Mouse (Mus musculus): ENCODE data around the gene Pbld2. TPM values are rescaled to one million over a fixed set of nuclear protein-coding genes. Genes with fewer than 3 reads are reported as not detected.
A peak's percentile ranks its signal among the peaks of the same experiment; 100 is the strongest.

Pbld2 gene
- polyA plus RNA-seq, 1 experiment from 2014 or later = 0.84 TPM

GRCm38 (mm10) chr10:62993991-62994390 is 30.1 kb upstream of the Pbld2 start:
- Histone ChIP-seq H3K4me1 (ENCODE audit: control insufficient read depth, insufficient read depth, low read length) (no peaks in the 10 kb centered on the region), H3K27me3 (ENCODE audit: control insufficient read depth, insufficient read depth, low read length) (no peaks in the 10 kb centered on the region), H3K9me3 (replicated peaks; ENCODE audit: control insufficient read depth, low read length) (no peaks in the 10 kb centered on the region), H3K27ac (replicated peaks; ENCODE audit: low read depth, low read length) (no peak overlapping the region), H3K4me2 (ENCODE audit: low read depth, low read length) (no peak overlapping the region), H3K4me3 (ENCODE audit: low read depth, low read length) (no peak overlapping the region), H3K36me3 (replicated peaks; ENCODE audit: control insufficient read depth, insufficient read depth, low read depth, low read length) (peaks cover 14% of the 10 kb centered on the region), H3K9ac (replicated peaks; ENCODE audit: low read length) (no peak overlapping the region)
- ATAC-seq (replicated peaks; ENCODE audit: insufficient number of reproducible peaks, low FRiP score, low TSS enrichment, low read depth) = no peak
- no peak for DNase-seq (ENCODE audit: low spot score)
- 92% methylated on average over 8 of the region's 9 CpGs for WGBS

DNA sequence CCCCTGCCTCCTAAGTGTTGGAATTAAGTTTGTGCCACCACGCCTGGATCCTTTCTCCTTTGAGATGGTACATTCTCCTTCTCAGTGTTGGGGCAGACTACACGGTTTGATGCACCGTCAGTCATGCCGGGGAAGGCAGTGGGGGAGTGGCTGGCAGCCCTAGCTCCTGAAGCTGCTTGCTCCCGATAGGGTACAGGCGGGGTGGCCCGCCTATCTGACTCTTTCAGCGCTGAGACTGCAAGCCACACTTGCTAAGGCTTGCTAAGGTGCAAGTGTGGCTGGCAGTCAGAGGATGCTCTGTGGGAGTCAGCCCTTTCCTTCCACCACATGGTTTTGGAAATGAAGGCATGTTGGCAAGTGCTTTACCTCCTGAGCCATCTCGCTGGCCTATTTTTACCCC is 23.5 kb upstream of the Pbld2 start:
- no peak for DNase-seq (ENCODE audit: low spot score)
- H3K4me3 ChIP-seq (ENCODE audit: low read depth, low read length) = no peak overlapping the region
- H3K4me1 ChIP-seq (ENCODE audit: control insufficient read depth, insufficient read depth, low read length) = no peaks in the 10 kb centered on the region
- no peaks in the 10 kb centered on the region for H3K27me3 ChIP-seq (ENCODE audit: control insufficient read depth, insufficient read depth, low read length)
- no peak for ATAC-seq (replicated peaks; ENCODE audit: insufficient number of reproducible peaks, low FRiP score, low TSS enrichment, low read depth)
- H3K27ac ChIP-seq (replicated peaks; ENCODE audit: low read depth, low read length) = no peak overlapping the region
- H3K36me3 ChIP-seq (replicated peaks; ENCODE audit: control insufficient read depth, insufficient read depth, low read depth, low read length) = peaks cover 16% of the 10 kb centered on the region
- WGBS = 75% methylated on average over 9 of the region's 9 CpGs
- H3K9me3 ChIP-seq (replicated peaks; ENCODE audit: control insufficient read depth, low read length) = no peaks in the 10 kb centered on the region
- H3K4me2 ChIP-seq (ENCODE audit: low read depth, low read length) = no peak overlapping the region
- no peak overlapping the region for H3K9ac ChIP-seq (replicated peaks; ENCODE audit: low read length)

GRCm38 (mm10) chr10:63003252-63003651 is 20.9 kb upstream of the Pbld2 start:
- DNase-seq (ENCODE audit: low spot score) (no peak), ATAC-seq (replicated peaks; ENCODE audit: insufficient number of reproducible peaks, low FRiP score, low TSS enrichment, low read depth) (no peak)
- H3K27ac ChIP-seq (replicated peaks; ENCODE audit: low read depth, low read length) = no peak overlapping the region
- no peak overlapping the region for H3K4me2 ChIP-seq (ENCODE audit: low read depth, low read length)
- H3K27me3 ChIP-seq (ENCODE audit: control insufficient read depth, insufficient read depth, low read length) = no peaks in the 10 kb centered on the region
- peaks cover 4% of the 10 kb centered on the region for H3K36me3 ChIP-seq (replicated peaks; ENCODE audit: control insufficient read depth, insufficient read depth, low read depth, low read length)
- no peaks in the 10 kb centered on the region for H3K9me3 ChIP-seq (replicated peaks; ENCODE audit: control insufficient read depth, low read length)
- no peaks in the 10 kb centered on the region for H3K4me1 ChIP-seq (ENCODE audit: control insufficient read depth, insufficient read depth, low read length)
- 67% methylated on average over 9 of the region's 9 CpGs for WGBS
- no peak overlapping the region for H3K9ac ChIP-seq (replicated peaks; ENCODE audit: low read length)
- H3K4me3 ChIP-seq (ENCODE audit: low read depth, low read length) = no peak overlapping the region

GRCm38 (mm10) chr10:63004556-63004955 is 19.6 kb upstream of the Pbld2 start:
- no peak overlapping the region for H3K9ac ChIP-seq (replicated peaks; ENCODE audit: low read length)
- no peak overlapping the region for H3K27ac ChIP-seq (replicated peaks; ENCODE audit: low read depth, low read length)
- H3K9me3 ChIP-seq (replicated peaks; ENCODE audit: control insufficient read depth, low read length) = no peaks in the 10 kb centered on the region
- no peak overlapping the region for H3K4me2 ChIP-seq (ENCODE audit: low read depth, low read length)
- peaks cover 3% of the 10 kb centered on the region for H3K36me3 ChIP-seq (replicated peaks; ENCODE audit: control insufficient read depth, insufficient read depth, low read depth, low read length)
- no peak overlapping the region for H3K4me3 ChIP-seq (ENCODE audit: low read depth, low read length)
- no peaks in the 10 kb centered on the region for H3K27me3 ChIP-seq (ENCODE audit: control insufficient read depth, insufficient read depth, low read length)
- no peak for DNase-seq (ENCODE audit: low spot score)
- 92% methylated on average over 9 of the region's 9 CpGs for WGBS
- ATAC-seq (replicated peaks; ENCODE audit: insufficient number of reproducible peaks, low FRiP score, low TSS enrichment, low read depth) = no peak
- no peaks in the 10 kb centered on the region for H3K4me1 ChIP-seq (ENCODE audit: control insufficient read depth, insufficient read depth, low read length)

DNA sequence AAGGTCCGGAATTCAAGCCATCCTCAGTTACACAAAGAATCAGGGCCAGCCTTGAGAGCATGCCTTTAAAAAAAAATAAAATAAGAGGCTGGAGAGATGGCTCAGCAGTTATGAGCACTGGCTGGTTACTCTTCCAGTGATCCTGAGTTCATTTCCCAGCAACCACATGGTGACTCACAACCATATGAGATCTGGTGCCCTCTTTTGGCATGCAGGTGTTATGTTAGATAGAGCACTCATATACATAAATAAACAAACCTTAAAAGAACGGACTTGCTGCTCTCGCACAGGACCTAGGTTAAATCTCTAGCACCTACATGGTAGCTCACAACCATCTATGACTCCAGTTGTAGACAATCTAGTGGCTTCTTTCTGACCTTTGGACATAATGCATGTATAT is 15.9 kb upstream of the Pbld2 start:
- no peak overlapping the region for H3K27ac ChIP-seq (replicated peaks; ENCODE audit: low read depth, low read length)
- peaks cover 8% of the 10 kb centered on the region for H3K36me3 ChIP-seq (replicated peaks; ENCODE audit: control insufficient read depth, insufficient read depth, low read depth, low read length)
- no peaks in the 10 kb centered on the region for H3K9me3 ChIP-seq (replicated peaks; ENCODE audit: control insufficient read depth, low read length)
- WGBS = 72% methylated on average over 3 of the region's 3 CpGs
- no peak overlapping the region for H3K4me2 ChIP-seq (ENCODE audit: low read depth, low read length)
- H3K4me1 ChIP-seq (ENCODE audit: control insufficient read depth, insufficient read depth, low read length) = no peaks in the 10 kb centered on the region
- H3K4me3 ChIP-seq (ENCODE audit: low read depth, low read length) = no peak overlapping the region
- no peak overlapping the region for H3K9ac ChIP-seq (replicated peaks; ENCODE audit: low read length)
- ATAC-seq (replicated peaks; ENCODE audit: insufficient number of reproducible peaks, low FRiP score, low TSS enrichment, low read depth) (no peak), DNase-seq (ENCODE audit: low spot score) (no peak)
- no peaks in the 10 kb centered on the region for H3K27me3 ChIP-seq (ENCODE audit: control insufficient read depth, insufficient read depth, low read length)

GRCm38 (mm10) chr10:63010268-63010667 is 13.8 kb upstream of the Pbld2 start:
- no peak overlapping the region for H3K27ac ChIP-seq (replicated peaks; ENCODE audit: low read depth, low read length)
- no peak overlapping the region for H3K9ac ChIP-seq (replicated peaks; ENCODE audit: low read length)
- peaks cover 6% of the 10 kb centered on the region for H3K36me3 ChIP-seq (replicated peaks; ENCODE audit: control insufficient read depth, insufficient read depth, low read depth, low read length)
- no peaks in the 10 kb centered on the region for H3K9me3 ChIP-seq (replicated peaks; ENCODE audit: control insufficient read depth, low read length)
- DNase-seq (ENCODE audit: low spot score) (no peak), ATAC-seq (replicated peaks; ENCODE audit: insufficient number of reproducible peaks, low FRiP score, low TSS enrichment, low read depth) (0 out of 2 replicates have a peak, but pooled peaks have one; percentile 19)
- no peaks in the 10 kb centered on the region for H3K4me1 ChIP-seq (ENCODE audit: control insufficient read depth, insufficient read depth, low read length)
- 84% methylated on average over 4 of the region's 4 CpGs for WGBS
- no peaks in the 10 kb centered on the region for H3K27me3 ChIP-seq (ENCODE audit: control insufficient read depth, insufficient read depth, low read length)
- no peak overlapping the region for H3K4me3 ChIP-seq (ENCODE audit: low read depth, low read length)
- H3K4me2 ChIP-seq (ENCODE audit: low read depth, low read length) = no peak overlapping the region

DNA sequence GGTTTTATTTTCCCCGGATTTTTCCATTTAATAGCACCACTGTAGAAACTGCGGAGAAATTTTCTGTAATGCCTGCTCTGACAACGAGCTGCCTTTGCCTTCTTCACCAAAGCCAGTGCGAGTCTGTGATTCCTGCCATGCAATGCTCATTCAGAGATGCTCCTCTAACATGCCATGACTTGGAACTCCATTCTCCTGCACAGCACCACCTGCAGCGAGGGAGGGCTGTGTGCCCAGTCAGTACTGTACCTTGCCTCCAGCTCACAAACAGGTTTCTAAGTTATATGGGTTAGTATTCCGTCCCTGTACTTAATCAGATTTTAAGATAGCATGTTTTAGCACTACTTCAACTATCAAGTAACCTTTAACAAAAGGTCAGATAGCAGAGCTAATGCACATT is 12.6 kb upstream of the Pbld2 start:
- H3K9ac ChIP-seq (replicated peaks; ENCODE audit: low read length) = no peak overlapping the region
- H3K4me3 ChIP-seq (ENCODE audit: low read depth, low read length) = no peak overlapping the region
- 90% methylated on average over 6 of the region's 6 CpGs for WGBS
- no peaks in the 10 kb centered on the region for H3K4me1 ChIP-seq (ENCODE audit: control insufficient read depth, insufficient read depth, low read length)
- H3K4me2 ChIP-seq (ENCODE audit: low read depth, low read length) = no peak overlapping the region
- H3K27ac ChIP-seq (replicated peaks; ENCODE audit: low read depth, low read length) = no peak overlapping the region
- no peak for DNase-seq (ENCODE audit: low spot score)
- no peaks in the 10 kb centered on the region for H3K9me3 ChIP-seq (replicated peaks; ENCODE audit: control insufficient read depth, low read length)
- no peak for ATAC-seq (replicated peaks; ENCODE audit: insufficient number of reproducible peaks, low FRiP score, low TSS enrichment, low read depth)
- peaks cover 14% of the 10 kb centered on the region for H3K36me3 ChIP-seq (replicated peaks; ENCODE audit: control insufficient read depth, insufficient read depth, low read depth, low read length)
- H3K27me3 ChIP-seq (ENCODE audit: control insufficient read depth, insufficient read depth, low read length) = no peaks in the 10 kb centered on the region

DNA sequence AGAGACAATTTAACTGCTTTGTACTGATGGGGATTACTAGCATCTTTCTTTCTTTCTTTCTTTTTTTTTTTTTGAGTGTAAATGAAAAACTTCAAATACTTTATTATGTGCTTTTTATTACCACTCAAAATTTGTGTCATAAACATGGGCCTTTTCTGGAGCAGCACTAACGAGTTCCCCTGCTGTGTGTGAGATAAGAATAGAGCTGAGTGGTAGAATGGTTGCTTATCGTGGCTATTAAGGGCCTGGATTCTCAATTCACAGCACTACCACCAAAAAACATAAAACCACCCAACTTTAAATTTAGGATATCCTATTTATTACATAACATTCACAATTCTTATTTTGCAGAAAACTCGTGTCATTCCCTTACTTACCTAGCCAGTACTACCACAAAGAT is 10.6 kb upstream of the Pbld2 start:
- H3K4me1 ChIP-seq (ENCODE audit: control insufficient read depth, insufficient read depth, low read length) = no peaks in the 10 kb centered on the region
- peaks cover 15% of the 10 kb centered on the region for H3K36me3 ChIP-seq (replicated peaks; ENCODE audit: control insufficient read depth, insufficient read depth, low read depth, low read length)
- H3K4me3 ChIP-seq (ENCODE audit: low read depth, low read length) = no peak overlapping the region
- H3K27ac ChIP-seq (replicated peaks; ENCODE audit: low read depth, low read length) = no peak overlapping the region
- DNase-seq (ENCODE audit: low spot score) (no peak), ATAC-seq (replicated peaks; ENCODE audit: insufficient number of reproducible peaks, low FRiP score, low TSS enrichment, low read depth) (no peak)
- H3K9ac ChIP-seq (replicated peaks; ENCODE audit: low read length) = no peak overlapping the region
- no peaks in the 10 kb centered on the region for H3K27me3 ChIP-seq (ENCODE audit: control insufficient read depth, insufficient read depth, low read length)
- H3K9me3 ChIP-seq (replicated peaks; ENCODE audit: control insufficient read depth, low read length) = no peaks in the 10 kb centered on the region
- WGBS = 88% methylated on average over 3 of the region's 3 CpGs
- H3K4me2 ChIP-seq (ENCODE audit: low read depth, low read length) = no peak overlapping the region
